Mouse (Mus musculus) right cerebral cortex, postnatal 4 days (tissue): ENCODE data around the gene Xrcc5.

ENCODE experiments used
- DNase-seq: peaks from one replicate; pipeline ENCODE4 v3.0.0-alpha.2; 2022

Gene Xrcc5

DNA sequence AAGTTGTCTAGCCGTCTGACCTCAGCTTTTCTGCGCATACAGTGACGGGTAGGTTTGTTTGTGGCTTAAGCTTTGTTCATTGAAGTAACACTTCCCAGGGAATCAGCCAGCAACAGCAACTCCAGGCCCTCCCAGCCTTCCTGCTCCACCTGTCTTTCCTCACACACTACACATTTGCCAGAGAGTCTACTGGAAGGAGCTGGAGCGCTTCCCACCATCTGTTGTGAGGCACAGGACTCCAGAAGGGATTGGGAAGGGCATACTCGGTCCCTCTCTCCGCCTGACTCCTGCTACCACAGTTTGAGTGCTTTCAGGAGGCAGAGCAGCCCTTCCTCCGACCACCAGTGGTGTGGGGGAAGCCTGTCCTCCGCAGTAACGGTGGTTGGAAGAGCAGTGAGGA, 93.4 kb downstream of the Xrcc5 start:
- peak; percentile 16 for DNase-seq

DNA sequence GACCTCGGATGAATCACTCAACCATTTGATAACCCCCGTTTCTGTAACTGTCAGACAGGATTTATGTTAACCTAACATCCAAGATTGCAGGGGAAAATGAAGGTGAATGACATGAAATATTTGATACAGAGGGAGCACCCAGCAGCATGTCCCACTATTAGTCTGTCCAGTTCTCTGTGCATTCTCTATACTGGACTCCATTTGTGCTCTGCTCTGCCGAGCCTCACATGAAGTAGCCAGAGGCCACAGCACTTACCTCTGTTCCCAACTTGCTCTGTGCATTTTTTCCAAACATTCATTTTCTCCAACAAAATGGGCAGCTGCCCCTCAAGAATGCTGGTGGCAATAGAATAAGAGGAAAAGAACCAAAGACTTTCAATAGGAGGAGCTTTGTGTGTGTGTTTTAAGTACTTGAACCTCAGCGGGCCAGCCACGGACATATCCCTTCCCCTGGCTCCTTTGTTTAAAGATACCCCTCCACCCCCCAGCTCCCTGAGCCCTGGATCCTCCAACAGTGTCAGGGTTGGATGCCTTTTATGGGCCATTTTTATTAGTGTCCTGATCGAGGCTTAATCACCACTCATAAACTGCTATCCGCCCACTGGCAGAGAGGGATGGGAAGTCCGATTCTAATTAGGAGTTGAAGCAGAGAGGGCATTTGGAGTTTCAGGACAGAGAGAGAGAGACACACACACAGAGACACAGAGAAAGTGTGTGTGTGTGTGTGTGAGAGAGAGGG, 94.3 kb downstream of the Xrcc5 start:
- no peak for DNase-seq

DNA sequence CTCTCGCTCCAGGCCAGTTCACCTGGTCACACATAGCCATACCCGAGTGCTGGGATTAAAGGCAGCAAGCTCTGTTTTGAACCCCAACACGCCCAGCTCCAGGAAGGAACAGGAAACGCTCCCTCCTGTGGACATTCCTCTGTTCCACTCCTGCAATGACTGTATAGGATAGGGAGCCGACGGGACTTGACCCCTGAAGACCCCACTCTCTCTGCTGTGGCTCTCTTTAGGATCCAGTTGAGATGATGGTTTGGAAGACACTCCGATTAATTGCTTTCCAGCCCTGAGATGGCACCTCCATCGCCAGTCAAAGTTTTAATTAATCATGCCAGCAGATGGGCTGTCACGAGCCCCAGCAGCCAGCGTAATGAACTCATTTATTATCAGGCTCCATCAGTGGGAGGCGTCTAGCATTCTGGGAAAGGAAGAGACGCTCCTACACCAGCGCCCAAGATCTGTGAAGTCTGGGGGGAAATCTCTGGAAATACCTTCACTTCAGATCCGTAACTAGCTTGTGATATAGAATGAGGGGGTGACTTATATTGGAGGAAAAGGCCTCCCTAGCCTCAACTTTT, 99.4 kb downstream of the Xrcc5 start:
- no peak for DNase-seq

DNA sequence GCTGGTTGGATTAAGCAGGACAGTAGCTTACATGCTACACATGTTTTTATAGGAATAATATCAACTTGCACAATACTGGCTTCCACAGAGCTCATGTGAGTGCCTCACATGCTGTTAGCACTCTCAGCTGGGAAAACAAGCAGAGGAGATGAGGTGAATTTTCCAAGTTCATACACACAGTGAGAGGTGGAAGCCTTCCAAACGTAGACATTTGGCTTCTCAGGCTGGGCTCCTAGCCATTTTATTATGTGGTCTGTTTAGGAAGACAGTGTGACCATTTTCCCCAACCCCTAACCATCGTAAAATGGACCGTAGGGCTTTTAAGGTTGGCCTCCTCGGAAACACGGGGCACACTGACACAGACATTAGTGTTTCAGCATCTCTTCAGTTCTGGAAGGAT, 102.7 kb downstream of the Xrcc5 start:
- no peak for DNase-seq

DNA sequence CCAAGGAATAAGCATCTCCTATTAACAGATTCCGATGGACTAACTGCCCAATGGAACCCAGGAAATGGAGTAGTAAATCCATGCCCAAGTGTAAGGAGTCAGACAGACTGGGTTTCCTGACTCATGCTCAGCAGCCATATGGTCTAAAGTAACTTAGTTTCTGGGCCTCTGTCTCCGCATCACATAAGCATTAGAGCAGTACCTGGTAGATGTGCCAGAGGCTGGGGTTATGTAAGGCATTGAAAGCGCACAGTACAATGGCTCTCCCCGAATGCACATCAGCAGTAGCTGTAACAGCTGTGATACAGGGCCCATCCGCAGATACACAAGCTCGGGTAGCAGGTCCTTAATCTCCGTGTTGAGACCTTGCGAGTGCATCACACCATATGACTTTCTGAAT, 103.9 kb downstream of the Xrcc5 start:
- no peak for DNase-seq

DNA sequence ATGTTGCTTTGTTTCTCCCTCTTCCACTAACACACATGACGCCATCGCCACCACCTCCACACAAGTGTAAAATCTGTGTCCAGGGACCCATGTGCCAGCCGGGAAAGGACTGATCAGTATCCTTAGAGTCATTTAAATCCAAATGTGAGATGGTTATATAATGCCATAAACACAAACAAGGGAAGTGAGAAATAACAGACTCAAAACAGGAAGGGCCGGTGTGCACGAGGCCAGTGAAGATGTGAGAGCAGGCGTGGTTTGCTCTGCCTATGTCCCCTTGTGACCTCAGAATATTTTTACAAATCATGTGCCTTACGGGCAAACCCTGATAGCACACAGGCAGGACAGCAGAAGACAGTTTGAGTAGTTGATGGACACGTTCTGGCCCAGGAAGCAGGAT, 106.0 kb downstream of the Xrcc5 start:
- no peak for DNase-seq

DNA sequence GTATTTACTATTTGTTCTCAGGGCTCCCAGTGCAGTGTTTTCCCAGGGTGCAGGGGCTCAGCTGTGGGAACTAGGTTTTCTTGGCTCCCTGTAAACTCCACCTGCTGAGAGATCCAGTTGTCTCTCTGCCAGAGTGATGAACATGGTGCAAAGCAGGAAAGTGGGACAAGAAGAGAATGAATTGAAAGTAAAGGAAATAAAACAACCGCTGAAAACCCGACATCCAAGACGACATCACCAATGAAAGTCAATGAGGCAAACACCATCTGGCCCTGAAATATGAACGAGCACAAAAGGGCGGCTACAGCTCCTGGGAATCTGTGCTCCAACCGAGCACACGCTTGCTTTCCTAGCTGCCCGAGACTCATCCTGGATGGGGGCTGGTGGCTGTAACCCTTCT, 106.9 kb downstream of the Xrcc5 start:
- DNase-seq: no peak

DNA sequence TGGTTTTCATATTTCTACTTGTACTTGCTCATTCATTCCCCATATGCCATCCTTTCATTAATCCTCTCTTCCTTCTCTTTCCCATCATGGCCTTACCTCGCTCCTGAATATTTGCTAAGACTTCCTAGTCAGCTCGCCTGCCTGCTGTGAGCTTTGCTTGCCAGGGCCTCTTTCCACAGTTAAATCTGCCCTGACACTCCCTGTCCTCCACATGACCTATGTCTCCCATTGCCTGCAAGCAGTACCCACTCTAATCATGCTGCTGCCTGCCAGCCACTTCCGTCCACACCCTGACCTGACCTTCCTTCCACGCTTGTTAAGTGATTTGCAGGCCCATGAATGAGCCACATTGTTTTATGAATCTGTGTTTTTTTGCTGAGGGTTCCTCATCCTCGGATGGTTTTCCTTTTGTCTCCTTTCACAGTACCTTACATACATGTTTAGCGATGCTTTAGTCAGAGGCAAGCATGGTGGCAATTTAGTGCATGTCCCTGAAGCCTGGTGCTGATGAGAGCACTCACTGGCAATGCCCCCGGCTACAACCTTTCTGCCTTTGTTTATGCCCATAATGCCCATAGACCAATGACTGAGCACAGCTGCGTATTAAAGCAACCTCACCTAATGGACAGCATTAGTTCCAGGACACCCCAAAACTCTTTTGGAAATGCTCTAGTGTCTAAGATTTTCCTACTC, 107.5 kb downstream of the Xrcc5 start:
- DNase-seq: no peak

DNA sequence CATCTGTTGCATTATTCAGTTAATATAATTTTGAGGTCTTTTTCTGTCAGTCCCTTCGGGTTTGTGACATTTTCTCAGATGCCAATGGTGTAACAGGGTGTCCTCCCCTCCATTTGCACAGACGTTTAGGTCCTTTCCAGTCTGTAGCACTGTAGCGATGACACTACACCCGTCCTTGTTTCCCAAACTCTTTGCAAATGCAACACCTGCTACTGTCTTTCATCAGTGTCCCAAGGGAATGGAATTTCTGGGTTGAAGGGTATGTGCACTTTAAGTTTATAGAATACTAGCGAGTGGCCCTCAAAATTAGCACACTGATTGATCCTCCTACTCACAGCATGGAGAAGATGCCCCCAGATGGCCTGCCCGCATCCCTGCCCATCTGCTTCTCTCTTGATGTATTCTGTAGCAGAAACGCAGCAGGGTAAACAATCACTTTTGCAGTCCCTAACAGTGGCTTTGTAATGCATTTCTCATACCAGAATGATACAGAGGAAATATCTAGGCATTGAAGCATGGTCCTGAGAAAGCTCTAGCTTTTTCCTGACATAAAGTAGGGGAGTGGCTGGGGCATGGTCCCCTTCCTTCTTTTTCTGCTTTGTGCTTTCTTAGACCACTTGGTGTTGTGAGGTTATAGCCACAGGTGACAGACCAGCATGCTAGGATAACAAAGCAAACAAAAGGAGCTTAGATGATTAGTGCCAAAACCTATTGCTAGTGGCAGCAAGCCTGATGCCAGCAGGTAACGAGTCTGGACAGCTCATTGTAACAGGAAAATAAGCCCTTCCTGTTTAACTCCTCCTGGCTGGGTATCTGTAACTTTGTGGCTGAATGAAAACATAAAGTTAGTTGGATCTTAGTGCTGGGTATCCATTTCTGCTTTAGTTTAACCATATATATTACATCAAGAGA, 111.8 kb downstream of the Xrcc5 start:
- DNase-seq: no peak

DNA sequence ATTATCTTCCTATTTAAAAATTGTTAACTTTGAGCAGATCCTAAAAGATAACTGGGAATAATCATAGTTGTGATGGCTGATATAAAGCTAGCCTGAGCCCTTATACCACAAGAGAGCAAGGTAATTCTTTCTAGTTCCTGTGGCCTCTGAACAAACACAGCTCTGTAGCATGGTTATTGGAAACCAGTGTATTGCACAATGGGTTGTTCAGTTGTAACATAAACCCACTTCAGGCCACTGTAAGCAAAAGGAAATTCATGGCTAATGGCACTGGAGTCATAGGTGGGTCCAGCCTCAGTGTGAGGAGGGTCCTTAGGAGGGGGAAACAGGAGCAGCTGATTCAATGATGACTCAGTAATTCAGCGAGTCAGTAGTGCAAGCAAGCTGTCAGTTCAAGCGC, 113.0 kb downstream of the Xrcc5 start:
- no peak for DNase-seq

DNA sequence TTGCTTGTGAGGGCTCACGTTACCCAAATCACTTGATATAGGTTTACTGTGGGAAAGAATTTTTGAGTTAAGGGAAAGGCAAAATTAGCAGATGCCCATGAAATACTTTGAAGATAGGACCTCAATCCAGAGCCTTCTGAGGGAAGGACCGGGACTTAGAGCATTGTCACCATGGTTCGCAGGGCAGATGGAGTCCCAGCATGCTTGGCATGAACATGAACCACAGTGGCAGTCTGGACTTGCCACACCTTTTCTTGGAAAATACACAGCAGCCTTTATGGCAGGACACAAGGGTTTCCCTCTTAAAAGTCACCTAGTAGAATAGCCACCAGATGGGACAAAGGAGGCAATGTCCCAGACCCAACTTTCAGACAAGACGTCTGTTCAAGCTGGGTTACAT, 114.9 kb downstream of the Xrcc5 start:
- no peak for DNase-seq

DNA sequence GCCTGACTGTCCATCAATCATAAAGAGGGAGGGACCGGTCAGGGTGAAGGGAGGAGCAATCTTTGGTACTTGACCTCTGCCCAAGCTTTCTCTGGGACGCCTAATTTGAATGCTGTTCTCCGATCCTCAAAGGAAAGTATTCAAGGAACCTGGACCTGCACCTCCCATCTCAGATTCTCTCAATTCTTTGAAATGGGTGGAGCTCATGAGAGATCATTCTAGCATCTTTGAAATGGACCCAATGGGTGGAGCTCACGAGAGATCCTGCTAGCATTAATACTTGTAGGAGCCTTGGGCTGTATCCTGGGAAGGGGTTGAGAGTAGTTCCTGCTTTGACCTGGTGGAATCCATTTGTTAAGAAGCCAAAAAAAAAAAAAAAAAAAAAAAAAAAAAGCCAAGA, 119.2 kb downstream of the Xrcc5 start:
- no peak for DNase-seq

DNA sequence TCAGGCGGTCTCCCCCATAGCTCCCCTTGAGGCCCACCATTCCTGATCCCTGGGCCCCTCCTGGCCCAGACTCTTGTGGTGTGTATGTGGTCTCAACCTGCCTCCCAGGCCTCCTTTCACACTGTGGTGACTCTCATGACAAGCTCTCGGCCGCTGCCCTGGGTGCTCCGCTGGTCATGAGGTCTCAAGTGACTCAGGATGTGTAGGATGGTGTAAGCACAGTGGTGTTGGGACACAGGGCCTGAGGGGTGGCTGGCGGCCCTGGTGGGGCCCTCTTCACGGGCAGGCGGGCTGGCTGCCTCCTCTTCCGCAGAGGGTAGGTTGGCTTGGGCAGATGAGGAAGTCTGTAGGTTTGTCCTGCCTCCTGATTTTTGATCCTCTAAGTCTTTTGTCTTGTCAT, 121.3 kb downstream of the Xrcc5 start:
- no peak for DNase-seq

DNA sequence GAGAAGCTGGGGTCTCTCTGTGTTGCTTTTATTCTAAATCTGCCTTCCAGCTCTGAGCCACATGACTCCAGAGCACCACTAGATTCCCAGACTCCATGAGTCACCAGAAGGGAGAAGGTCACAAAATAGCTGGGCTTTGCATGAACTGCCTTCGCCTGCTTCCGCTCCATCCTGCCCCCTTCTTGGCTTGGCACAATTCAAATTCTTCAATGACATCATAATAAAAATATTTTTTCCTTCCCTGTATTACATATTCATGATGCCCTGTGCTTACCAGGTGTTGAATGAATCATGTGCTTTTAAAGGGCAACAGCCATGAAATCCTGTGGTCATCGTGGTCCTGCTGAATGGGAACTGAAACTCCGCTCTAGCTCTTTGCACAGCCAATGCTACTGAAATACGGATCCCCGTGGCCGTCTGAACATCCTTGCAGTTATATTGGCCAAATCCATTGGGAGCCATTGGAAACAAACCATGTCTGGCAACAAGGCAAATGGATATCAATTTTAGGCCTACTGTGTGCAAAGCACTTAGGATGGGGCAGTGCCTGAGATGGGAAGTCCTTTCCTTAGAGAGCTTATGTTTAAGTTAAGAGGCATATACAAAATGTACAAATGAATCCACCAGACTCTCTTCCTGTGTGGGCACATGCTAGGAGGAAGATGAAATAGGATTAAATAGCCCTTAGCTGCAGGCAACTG, 122.0 kb downstream of the Xrcc5 start:
- DNase-seq: no peak

DNA sequence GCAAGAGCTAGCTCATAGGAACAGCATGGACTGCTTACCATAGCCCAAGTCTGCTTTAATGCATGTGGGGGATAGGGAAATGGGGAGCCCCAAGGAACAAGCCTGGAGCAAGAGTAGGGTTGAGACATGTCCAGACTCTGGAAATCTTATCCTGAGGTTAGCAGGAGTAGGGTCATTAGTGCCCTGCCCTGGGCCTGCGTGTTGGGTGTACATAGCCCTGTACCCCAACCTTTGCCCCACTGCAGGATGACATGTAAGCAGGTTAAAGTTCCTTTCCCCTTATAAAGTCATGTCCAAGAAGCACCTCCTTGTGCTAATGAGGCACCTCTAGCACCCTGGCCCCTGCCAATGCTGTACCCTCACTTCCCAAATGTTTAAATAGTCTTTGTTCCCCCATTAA, 125.4 kb downstream of the Xrcc5 start:
- no peak for DNase-seq

DNA sequence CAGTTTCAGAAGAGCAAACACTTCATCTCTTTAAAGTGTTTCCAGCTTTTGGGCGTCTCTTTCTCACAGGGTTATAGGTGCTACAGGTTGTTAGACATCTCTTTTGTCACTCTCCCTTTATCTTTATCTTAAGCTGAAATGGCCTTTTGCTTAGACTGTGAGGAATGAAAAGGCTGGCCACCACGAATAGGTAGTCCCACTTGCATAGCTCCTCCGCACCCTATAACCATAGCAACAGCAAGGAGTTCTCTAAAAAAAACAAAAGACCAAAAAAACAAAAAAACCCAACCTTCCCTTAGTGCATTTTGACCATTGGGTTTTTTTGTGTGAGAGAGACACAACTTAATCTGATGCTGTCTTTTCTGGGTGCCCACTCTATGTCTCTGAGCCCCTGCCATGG, 127.3 kb downstream of the Xrcc5 start:
- no peak for DNase-seq

DNA sequence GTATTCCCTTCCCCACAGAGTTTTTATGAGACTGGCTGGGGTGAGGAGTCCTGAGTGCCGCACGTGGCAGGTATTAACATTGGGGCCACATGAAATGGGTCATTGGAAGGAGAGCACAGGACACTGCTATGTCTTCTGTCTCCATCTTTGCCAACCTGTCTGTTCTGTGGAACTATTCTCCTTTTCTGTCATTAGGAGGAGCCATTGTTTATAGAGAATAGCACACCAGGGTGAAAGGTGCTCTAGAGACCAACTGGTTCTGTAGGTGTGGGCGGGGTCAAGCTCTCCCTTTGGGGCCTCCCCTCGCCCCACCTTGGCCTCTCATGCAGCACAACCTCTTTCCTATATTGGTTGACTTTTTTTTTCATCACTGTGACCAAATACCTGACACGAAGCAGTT, 129.7 kb downstream of the Xrcc5 start:
- DNase-seq: no peak

DNA sequence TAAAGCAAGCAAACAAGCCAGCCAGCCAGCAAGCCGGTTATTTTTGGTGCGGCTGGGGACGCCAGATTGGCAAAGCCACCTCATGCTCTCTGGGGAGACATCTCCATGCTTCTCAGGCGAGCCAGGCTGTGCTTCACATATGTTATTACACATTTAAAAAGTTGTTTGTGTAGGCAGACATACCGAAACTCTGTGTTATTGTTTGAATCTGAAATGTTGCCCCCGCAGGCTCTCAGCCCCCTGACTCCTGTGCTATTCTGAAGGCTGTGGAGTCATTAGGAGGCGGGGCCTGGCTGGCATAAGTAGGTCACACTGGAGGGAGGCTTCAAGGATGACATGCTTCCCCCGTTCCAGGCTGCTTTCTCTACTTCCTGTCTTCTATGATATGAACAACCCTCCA, 131.9 kb downstream of the Xrcc5 start:
- DNase-seq: peak; percentile 19

DNA sequence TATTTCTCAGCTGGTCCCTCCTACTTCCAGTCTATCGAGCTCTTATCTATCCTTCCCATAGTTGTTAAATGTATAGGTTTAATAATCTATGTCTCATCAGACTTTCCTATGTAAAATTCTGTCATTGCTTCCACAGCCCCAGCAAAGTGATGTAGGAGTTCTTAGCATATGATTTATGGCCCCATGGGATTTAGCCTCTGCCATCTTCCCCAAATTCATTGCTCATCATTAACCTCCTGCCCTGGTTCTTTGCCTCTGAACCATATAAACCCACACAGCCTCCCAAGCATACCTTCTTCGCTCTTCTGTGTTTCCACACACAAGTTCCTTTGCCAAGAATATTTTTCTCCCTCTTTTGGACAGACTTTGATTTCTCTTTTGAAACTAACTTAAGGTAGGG, 135.5 kb downstream of the Xrcc5 start:
- no peak for DNase-seq
